Mouse (Mus musculus): ENCODE measurements around the gene Wbp11. TPM values are rescaled to one million over a fixed set of nuclear protein-coding genes. Genes with fewer than 3 reads are reported as not detected.
A peak's percentile ranks its signal among the peaks of the same experiment; 100 is the strongest.

The Wbp11 gene
- total RNA-seq, 2 experiments from 2014 or later = 64.9 to 69.1 TPM

- no peak for DNase-seq
These were observed 9.3 kb upstream of the Wbp11 start for GRCm38 (mm10) chr6:136837323-136837722.

GRCm38 (mm10) chr6:136835352-136835751 is 7.3 kb upstream of the Wbp11 start, which contains the start of gene Smco3:
TSS of gene Smco3 (minus strand) at chr6:136835452.
- DNase-seq = no peak

DNA sequence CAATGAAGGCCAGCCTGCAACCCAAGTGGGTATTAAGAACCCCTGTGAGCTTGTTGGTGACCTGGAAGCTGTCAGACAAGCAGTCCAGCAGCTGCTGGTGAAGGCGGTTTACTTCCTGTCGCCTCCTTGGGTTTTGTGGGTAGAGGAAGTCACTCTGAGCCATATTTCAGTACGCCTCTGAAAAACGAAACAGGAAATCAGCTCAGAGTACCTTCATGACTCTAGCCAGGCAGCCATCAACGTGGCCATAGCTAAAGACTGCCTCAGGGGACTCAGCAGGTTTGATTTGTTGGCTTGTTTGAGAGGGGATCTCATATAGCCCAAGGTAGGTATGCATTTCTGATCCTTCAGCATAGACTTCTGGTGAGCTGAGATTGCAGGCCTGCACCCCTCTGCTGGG is 3.7 kb upstream of the Wbp11 start:
- no peak for DNase-seq

DNA sequence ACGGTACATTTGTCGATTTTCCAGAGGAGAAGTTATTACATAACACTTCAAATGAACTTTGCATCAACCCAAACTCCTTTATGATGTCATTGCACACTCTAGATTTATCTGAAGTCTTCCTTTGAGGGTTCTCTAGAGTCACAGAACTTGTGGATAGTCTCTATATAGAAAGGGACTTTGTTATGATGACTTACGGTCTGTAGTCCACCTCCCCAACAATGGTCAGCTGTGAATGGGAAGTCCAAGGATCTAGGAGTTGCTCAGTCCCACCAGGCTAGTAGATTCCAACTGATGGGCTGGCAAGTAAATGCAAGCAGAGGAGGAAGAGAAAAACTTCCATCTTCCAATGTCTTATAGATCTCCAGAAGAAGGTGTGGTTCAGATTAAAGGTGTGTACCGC is 648 bp upstream of the Wbp11 start:
- DNase-seq = no peak

- DNase-seq = no peak
These were observed 535 bp downstream of the Wbp11 start, which contains the start of gene BC049715 for GRCm38 (mm10) chr6:136827516-136827880. TSS of gene BC049715 (plus strand) at chr6:136827626.

- no peak for DNase-seq
These were observed 917 bp downstream of the Wbp11 start for GRCm38 (mm10) chr6:136827116-136827515.

- no peak for DNase-seq
These were observed 3.0 kb downstream of the Wbp11 start for GRCm38 (mm10) chr6:136824987-136825386.

GRCm38 (mm10) chr6:136821086-136821485 is 6.9 kb downstream of the Wbp11 start:
- DNase-seq = no peak

GRCm38 (mm10) chr6:136820381-136820780 is 7.7 kb downstream of the Wbp11 start:
- no peak for DNase-seq

- DNase-seq = no peak
These were observed 10.5 kb downstream of the Wbp11 start for GRCm38 (mm10) chr6:136817549-136817948.

DNA sequence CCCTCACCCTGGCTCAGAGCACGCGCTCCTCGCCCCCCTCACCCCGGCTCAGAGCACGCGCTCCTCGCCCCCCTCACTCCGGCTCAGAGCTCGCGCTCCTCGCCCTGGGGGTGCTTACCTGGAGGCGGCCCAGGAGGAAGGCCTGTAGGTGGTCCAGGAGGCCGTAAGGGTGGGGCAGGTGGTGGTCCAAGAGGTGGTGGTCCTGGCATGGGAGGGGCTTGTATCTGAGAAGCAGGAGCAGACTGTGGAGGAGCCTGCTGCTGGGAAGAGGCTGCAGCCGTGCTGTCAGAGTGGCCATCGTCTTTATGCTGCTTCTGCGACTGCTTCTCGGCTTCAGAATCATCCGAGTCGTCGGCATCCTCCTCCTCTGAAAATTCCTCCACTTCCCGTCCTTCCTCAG is 11.2 kb downstream of the Wbp11 start:
- DNase-seq = no peak

DNA sequence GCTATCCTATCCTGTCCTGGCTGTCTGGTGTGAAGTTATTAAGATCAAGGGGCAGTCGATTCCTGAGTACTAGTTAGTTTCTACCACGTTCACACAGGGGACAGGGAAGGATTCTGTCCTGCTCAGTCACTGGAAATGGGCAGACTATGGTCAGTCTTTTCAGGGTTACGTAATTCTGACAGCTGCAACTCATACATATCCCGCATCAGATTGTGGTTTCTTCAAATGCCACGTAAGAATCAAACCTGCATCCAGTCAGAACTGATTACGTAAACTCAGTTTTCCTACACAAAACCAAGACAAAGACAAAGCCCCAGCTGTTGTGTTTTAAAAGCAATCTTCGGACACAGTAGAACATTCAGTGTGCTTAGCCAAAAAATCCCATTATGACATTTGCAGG is 12.7 kb downstream of the Wbp11 start:
- no peak for DNase-seq

DNA sequence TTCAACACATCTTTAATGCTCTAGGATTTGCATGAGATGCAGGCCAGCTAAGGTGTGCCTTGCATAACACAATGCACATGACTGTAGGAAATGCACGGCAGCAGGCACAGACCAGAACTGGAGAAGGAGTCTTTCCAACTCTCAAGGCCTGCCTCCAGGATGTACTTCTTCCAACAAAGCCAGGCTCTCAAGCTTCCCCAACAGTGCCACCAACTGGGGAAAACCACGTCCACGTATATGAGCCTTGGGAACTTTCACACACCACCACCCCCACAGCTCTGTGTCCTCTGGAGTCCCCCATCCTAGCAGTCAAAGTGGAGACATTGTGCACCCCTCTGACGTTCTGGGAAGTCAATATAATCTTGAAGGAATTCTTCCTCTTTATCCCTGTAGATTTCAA is 14.9 kb downstream of the Wbp11 start:
- no peak for DNase-seq

- DNase-seq = no peak
These were observed 16.8 kb downstream of the Wbp11 start for GRCm38 (mm10) chr6:136811196-136811595.

- no peak for DNase-seq
These were observed 18.4 kb downstream of the Wbp11 start for GRCm38 (mm10) chr6:136809673-136810072.

DNA sequence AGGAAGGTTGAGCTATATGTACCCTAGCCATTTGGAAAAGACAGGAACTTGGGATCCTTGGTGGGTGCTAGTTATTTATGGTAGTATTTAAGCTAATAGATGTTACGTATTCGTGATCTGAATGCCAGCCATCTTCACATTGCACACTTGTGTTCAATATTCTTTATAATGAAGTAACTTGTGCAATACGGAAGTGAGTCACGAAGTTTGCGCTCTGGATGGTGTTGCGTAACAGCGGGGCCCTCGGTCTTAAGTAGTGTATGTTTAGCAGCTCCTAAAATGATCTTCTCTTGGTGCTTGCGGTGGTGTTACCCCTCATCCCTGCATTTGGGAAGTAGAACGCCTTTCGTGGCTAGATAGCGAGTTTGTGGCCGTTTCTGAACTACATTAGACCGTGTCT is 19.0 kb downstream of the Wbp11 start:
- no peak for DNase-seq

DNA sequence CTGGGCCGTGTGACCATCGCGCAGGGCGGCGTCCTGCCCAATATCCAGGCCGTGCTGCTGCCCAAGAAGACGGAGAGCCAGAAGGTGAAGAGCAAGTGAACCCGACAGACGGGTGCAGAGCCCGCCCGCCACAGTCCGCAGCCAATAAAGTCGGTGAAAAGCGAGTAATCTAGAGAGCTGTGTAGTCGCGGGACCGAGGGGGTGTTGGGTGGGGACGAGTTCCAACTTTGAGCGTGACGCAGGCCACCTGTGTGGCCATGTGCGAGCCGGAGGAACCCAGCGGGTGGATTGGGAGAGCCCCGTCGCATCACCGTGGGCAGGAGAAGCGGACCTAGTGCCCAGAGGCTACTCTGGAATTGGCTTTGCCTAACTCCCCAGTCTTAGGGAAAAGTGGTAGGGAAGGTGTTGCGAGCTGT is 19.4 kb downstream of the Wbp11 start:
- peak; percentile 32 for DNase-seq

GRCm38 (mm10) chr6:136808014-136808417 is 20.0 kb downstream of the Wbp11 start, which contains the start of gene H2afj:
TSS of gene H2afj (plus strand) at chr6:136808244.
- peak; percentile 99 for DNase-seq

DNA sequence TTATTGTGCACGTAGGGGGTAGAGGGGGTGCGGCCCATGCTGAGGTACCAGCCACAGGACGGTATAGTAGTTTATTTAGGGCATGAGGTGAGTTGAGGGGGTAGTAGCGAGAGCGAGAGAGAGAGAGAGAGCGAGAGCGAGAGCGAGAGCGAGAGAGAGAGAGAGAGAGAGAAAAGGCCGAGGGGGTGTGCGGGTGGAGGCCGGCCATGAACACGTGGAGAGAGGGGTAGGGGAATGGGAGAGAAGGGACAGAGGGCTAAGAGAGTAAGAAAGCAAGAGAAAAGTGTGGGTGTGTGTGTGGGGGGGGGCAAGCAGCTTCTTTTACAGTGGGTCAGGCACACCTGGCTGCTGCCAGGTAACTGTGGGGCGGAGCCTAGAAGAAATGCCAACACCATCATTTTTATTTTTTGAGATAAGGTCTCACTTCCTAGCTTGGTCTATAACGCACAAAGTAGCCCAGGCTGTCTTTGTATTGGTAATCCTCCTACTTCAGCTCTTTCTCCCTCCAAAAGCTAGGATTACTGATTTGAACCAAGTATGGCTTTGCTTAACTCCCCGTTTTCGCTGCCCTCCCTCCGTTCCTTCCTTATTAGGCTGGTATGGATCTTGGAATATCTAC is 20.5 kb downstream of the Wbp11 start:
- DNase-seq = no peak

GRCm38 (mm10) chr6:136806819-136807218 is 21.2 kb downstream of the Wbp11 start:
- no peak for DNase-seq

GRCm38 (mm10) chr6:136805409-136805775 is 22.6 kb downstream of the Wbp11 start:
- no peak for DNase-seq

GRCm38 (mm10) chr6:136804705-136805408 is 23.2 kb downstream of the Wbp11 start:
- DNase-seq = no peak

- DNase-seq = peak; percentile 94
These were observed 24.0 kb downstream of the Wbp11 start, which contains the start of gene Hist4h4 for GRCm38 (mm10) chr6:136803739-136804633. TSS of gene Hist4h4 (minus strand) at chr6:136804415.

All from gastrocnemius, postnatal 10 days (tissue).